Mouse (Mus musculus) myocyte (in vitro differentiated cells): ENCODE results near the gene Clec10a.

ENCODE experiments used
- CEBPB ChIP-seq: IDR thresholded peaks from 2 replicates; pipeline ENCODE4 v1.6.1; 2011; ENCODE audit warnings: mild to moderate bottlenecking, moderate library complexity; ENCODE audit not compliant: poor library complexity, insufficient read depth, severe bottlenecking
- MAX ChIP-seq: IDR thresholded peaks from one replicate; pipeline ENCODE4 v1.6.1; 2011; ENCODE audit warnings: low read depth, mild to moderate bottlenecking, control low read depth
- POLR2A ChIP-seq: IDR thresholded peaks from one replicate; pipeline ENCODE4 v1.6.1; 2011; ENCODE audit warnings: low read depth, mild to moderate bottlenecking, control low read depth, moderate library complexity; ENCODE audit not compliant: insufficient read length

DNA sequence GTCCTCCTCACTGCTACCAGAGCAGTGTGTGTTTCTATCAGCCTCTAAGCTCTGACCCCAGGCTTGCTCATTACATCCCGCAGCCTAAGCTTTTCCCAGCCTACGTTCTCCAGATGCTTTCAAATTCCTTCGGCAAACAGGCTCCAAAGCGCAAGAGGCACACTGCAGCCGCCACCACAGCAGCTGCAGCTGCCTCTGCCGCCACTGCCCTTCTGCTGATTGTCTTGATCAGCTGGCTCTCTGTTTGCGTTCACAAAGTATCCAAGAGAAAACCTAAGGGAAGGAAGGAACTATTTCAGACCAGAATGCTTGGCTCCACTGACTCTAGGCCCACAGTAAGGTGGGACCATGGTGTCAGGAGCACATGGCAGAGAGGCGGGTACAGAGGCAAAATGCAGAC lies 48.9 kb upstream of the Clec10a start:
- no peak for TF ChIP-seq POLR2A
- TF ChIP-seq MAX, result no peak
- no peak for TF ChIP-seq CEBPB
